Mouse (Mus musculus) stomach, embryonic 15.5 days (tissue): ENCODE results near the gene Supt20. TPM values are rescaled to one million over a fixed set of nuclear protein-coding genes. Genes with fewer than 3 reads are reported as not detected.

Experiments used
- ATAC-seq: fragments of 200-750 bp; cut with Nextera tagmentation; 2 replicates; pipeline ENCODE4 v1.8.0; 2017; ENCODE audit warnings: low read depth, moderate number of reproducible peaks, moderate TSS enrichment; ENCODE audit not compliant: insufficient read depth, low FRiP score
- H3K27ac ChIP-seq: fragments of 300-500 bp; sonication (generic); 2 replicates; pipeline ENCODE4 v1.5.1; 2015; ENCODE audit warnings: mild to moderate bottlenecking, inconsistent platforms
- H3K27me3 ChIP-seq: fragments of 300-500 bp; sonication (generic); replicated peaks from 2 replicates; pipeline ENCODE4 v1.6.1; 2015; ENCODE audit warnings: inconsistent platforms
- H3K36me3 ChIP-seq: fragments of 300-500 bp; sonication (generic); 2 replicates; pipeline ENCODE4 v1.6.1; 2015; ENCODE audit warnings: inconsistent platforms
- H3K4me1 ChIP-seq: fragments of 300-500 bp; sonication (generic); 2 replicates; pipeline ENCODE4 v1.6.1; 2015; ENCODE audit warnings: inconsistent platforms
- H3K4me2 ChIP-seq: fragments of 300-500 bp; sonication (generic); 2 replicates; pipeline ENCODE4 v1.6.1; 2015; ENCODE audit warnings: mild to moderate bottlenecking, inconsistent platforms
- H3K4me3 ChIP-seq: fragments of 300-500 bp; sonication (generic); replicated peaks from 2 replicates; pipeline ENCODE4 v1.5.1; 2015; ENCODE audit warnings: inconsistent platforms
- H3K9ac ChIP-seq: fragments of 300-500 bp; sonication (generic); 2 replicates; pipeline ENCODE4 v1.6.1; 2015; ENCODE audit warnings: inconsistent platforms
- H3K9me3 ChIP-seq: fragments of 300-500 bp; sonication (generic); 2 replicates; pipeline ENCODE4 v1.6.1; 2016; ENCODE audit warnings: inconsistent platforms
- WGBS: fragments of 180-500 bp; shearing (Covaris S2); methylation state at CpG from one replicate; pipeline ENCODE4 v1.1.7; 2015; 5-methylcytosine and 5-hydroxymethylcytosine counted together
- polyA plus RNA-seq: library from polyadenylated mRNA; unstranded; fragments of >200 nt; fragmentation: Nextera tagmentation; extraction: Ambion mirVana; gene quantifications from 2 replicates; pipeline ENCODE4 v1.2.1, GENCODE M21; 2015

The Supt20 gene
- polyA plus RNA-seq, 1 experiment from 2014 or later: 81.1 TPM

DNA sequence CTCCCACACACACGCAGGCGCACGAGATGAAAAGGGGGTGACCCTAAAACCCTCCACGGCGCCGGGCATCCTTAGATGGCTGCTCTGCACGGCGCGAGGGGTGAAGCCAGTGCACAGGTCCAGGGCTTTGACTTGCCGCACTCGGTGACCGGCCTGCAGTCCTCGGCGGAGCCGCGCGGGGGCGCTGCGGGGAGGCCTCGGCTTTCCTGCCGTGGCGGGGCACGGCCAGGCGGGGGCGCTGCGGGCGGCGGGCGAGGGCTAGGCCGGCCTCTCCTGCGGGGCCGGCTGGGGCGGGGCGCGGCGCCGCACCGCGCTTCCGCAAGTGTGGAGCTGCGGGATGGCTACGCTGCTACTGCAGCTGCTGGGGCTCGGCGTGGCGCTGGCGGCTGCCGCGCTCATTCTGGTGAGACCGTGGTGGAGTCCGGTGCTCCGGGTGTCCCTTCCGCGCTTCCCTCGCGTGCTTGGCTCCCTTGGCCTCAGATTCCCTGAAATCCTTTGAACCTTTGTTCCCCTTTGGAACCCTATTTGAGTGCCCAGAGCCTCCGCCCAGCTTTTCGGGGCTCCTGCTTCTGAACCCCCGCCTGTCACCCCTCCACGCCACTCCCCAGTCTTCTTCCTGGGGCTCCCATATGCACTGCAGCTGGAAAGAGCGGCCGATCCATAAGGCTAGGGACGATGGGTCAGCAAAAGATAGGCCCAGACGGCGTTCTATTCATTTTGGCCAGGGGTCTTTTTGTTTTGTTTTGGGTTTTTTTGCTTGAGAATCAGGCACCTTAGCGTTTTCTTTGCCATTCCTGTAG is 42.8 kb downstream of the Supt20 start, which contains the start of the genes Exosc8 and Alg5:
TSS of gene Exosc8 (minus strand) at position 147 of the 800 bp plus-strand sequence.
TSS of gene Alg5 (plus strand) at position 293 of the 800 bp plus-strand sequence.
- H3K36me3 ChIP-seq: peaks cover 13% of the 10 kb centered on the region
- H3K4me3 ChIP-seq: peak within 1 kb of the TSS; percentile 72
- no peaks in the 10 kb centered on the region for H3K9me3 ChIP-seq
- peak within 1 kb of the TSS; percentile 94 for H3K9ac ChIP-seq
- H3K4me1 ChIP-seq: 0 out of 2 replicates have a peak, but pooled peaks cover 2% of the 10 kb centered on the region
- peak within 1 kb of the TSS; percentile 100 for H3K27ac ChIP-seq
- H3K4me2 ChIP-seq: peak within 1 kb of the TSS; percentile 73
- WGBS: 0% methylated on average over 47 of the region's 65 CpGs
- H3K27me3 ChIP-seq: no peaks in the 10 kb centered on the region
- peak; percentile 88 for ATAC-seq

GRCm38 (mm10) chr3:54736101-54736927 is 43.7 kb downstream of the Supt20 start:
- WGBS: 51% methylated on average over 18 of the region's 18 CpGs
- Histone ChIP-seq H3K9ac (peak overlapping the region; percentile 94), H3K36me3 (peaks cover 16% of the 10 kb centered on the region), H3K27me3 (no peaks in the 10 kb centered on the region), H3K4me1 (0 out of 2 replicates have a peak, but pooled peaks cover 2% of the 10 kb centered on the region), H3K27ac (peak overlapping the region; percentile 100), H3K4me3 (peak overlapping the region; percentile 72), H3K4me2 (peak overlapping the region; percentile 73), H3K9me3 (no peaks in the 10 kb centered on the region)
- no peak for ATAC-seq

GRCm38 (mm10) chr3:54737317-54737716 is 44.7 kb downstream of the Supt20 start:
- Histone ChIP-seq H3K27ac (no peak overlapping the region), H3K9ac (no peak overlapping the region), H3K4me2 (no peak overlapping the region), H3K4me1 (0 out of 2 replicates have a peak, but pooled peaks cover 2% of the 10 kb centered on the region), H3K27me3 (no peaks in the 10 kb centered on the region), H3K9me3 (no peaks in the 10 kb centered on the region), H3K4me3 (no peak overlapping the region), H3K36me3 (peaks cover 21% of the 10 kb centered on the region)
- WGBS: 91% methylated on average over 8 of the region's 8 CpGs
- ATAC-seq: no peak

DNA sequence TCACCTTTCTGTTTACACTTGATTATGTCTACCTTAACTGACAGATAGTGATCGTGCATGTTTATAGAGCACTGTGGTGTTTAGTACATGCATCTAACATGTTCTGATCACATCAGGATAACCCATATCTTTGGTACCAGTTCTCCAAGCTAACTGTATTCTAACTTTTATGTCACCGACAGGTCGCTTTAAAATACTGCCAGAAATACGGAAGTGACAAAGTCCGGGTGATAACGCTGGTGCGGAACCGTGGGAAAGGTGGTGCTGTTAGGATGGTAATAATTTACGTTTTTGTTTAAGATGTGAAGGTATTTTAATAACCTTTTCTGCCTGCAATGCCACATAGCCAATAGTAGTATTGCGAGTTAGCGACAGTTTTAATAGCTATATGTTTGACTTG is 49.4 kb downstream of the Supt20 start:
- Histone ChIP-seq H3K27ac (no peak overlapping the region), H3K36me3 (peaks cover 63% of the 10 kb centered on the region)
- WGBS: 95% methylated on average over 11 of the region's 11 CpGs

GRCm38 (mm10) chr3:54745799-54746198 is 53.2 kb downstream of the Supt20 start:
- Histone ChIP-seq H3K27ac (no peak overlapping the region), H3K36me3 (peaks cover 87% of the 10 kb centered on the region), H3K9ac (no peak overlapping the region), H3K27me3 (no peaks in the 10 kb centered on the region), H3K4me3 (no peak overlapping the region), H3K4me1 (no peaks in the 10 kb centered on the region), H3K4me2 (no peak overlapping the region), H3K9me3 (no peaks in the 10 kb centered on the region)
- WGBS: 60% methylated on average over 5 of the region's 5 CpGs
- ATAC-seq: no peak

More for the DNA sequence above, 49.4 kb downstream of the Supt20 start:
- Histone ChIP-seq H3K4me3 (no peak overlapping the region), H3K4me1 (no peaks in the 10 kb centered on the region), H3K9me3 (no peaks in the 10 kb centered on the region), H3K4me2 (no peak overlapping the region), H3K9ac (no peak overlapping the region), H3K27me3 (no peaks in the 10 kb centered on the region)
- no peak for ATAC-seq

DNA sequence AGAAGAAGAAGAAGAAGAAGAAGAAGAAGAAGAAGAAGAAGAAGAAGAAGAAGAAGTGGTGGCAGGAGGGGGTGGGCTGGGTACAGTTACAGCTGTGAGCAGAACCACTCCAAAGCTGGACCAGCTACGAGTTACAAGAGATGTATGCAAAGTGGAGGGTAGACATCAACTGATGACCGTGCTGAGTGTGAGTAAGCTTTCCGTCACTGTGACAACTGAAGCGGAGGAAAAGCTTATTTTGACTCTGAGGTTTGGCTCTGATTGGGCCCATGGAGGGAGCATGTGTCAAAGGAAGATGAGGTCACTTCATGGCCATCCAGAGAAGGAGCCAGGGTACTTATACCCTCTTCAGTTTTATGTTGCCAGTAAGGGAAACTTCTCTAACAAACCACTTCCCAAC is 60.8 kb downstream of the Supt20 start:
- no peaks in the 10 kb centered on the region for H3K9me3 ChIP-seq
- H3K27ac ChIP-seq: no peak overlapping the region
- no peak overlapping the region for H3K9ac ChIP-seq
- H3K4me2 ChIP-seq: no peak overlapping the region
- peaks cover 27% of the 10 kb centered on the region for H3K36me3 ChIP-seq
- no peak for ATAC-seq
- H3K4me1 ChIP-seq: 0 out of 2 replicates have a peak, but pooled peaks cover 3% of the 10 kb centered on the region
- H3K4me3 ChIP-seq: no peak overlapping the region
- 68% methylated on average over 4 of the region's 4 CpGs for WGBS
- no peaks in the 10 kb centered on the region for H3K27me3 ChIP-seq

DNA sequence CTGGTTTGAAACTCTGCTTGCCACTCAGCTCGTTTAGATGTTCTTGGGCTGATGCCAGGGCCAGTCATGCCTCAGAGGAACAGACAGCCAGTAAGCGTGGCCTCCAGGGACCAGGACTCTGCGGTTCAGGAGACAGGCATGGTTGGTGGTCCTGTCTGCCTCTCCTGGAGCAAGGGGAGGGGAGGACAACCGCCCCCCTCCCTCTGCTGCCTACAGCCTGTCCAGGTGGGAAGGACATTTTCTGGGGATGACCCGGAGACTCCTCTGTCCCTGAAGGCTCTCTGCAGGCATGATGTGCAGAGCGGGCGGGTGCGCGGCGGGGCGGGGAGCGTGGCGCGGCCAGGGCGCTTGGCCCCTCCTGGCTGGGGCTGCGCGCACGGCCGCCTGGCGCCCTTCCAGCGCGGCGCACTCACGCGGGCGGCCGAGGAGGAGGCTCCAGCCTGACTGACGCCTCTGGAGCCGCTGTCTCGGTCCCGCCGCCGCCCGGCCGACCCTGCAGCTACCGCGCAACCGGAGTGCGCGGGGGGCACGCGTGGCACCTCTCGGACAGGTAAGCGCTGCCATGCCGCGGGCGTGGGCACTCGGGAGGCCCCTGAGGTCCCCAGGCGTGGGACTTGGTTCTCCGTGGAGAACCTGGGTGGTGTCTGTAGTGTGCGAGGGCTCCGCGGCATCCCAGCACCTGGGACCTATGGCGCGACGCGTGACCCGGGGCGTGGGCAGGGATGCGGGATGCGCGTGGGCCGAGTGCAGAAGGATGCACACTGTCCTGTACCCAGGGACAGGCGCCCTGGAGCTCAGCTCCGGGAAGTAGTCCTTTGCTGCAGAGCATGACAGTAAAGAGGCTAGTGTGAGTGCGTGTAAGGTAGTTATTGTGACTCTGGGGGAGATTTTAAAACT is 62.8 kb downstream of the Supt20 start, which contains the start of gene Smad9:
TSS of gene Smad9 (plus strand) at position 438 of the 897 bp plus-strand sequence.
- Histone ChIP-seq H3K4me2 (peak within 1 kb of the TSS; percentile 98), H3K9ac (peak within 1 kb of the TSS; percentile 69)

GRCm38 (mm10) chr3:54756058-54756457 is 63.5 kb downstream of the Supt20 start:
- peak overlapping the region; percentile 69 for H3K4me3 ChIP-seq
- no peaks in the 10 kb centered on the region for H3K27me3 ChIP-seq
- 0 out of 2 replicates have a peak, but pooled peaks cover 3% of the 10 kb centered on the region for H3K4me1 ChIP-seq
- peak overlapping the region; percentile 69; the same call in 1 of the 2 replicates for H3K9ac ChIP-seq
- ATAC-seq: no peak; the same call in 1 of the 2 replicates
- no peaks in the 10 kb centered on the region for H3K9me3 ChIP-seq
- WGBS: 2% methylated on average over 11 of the region's 11 CpGs
- peak overlapping the region; percentile 98 for H3K4me2 ChIP-seq
- H3K36me3 ChIP-seq: peaks cover 6% of the 10 kb centered on the region; the same call in 1 of the 2 replicates
- H3K27ac ChIP-seq: peak overlapping the region; percentile 71; the same call in 1 of the 2 replicates

More for the DNA sequence above, 62.8 kb downstream of the Supt20 start, which contains the start of gene Smad9:
- peaks cover 10% of the 10 kb centered on the region for H3K36me3 ChIP-seq
- H3K27me3 ChIP-seq: no peaks in the 10 kb centered on the region
- WGBS: under 1% methylated on average over 63 of the region's 66 CpGs
- peak within 1 kb of the TSS; percentile 71 for H3K27ac ChIP-seq
- peak; percentile 82 for ATAC-seq
- 0 out of 2 replicates have a peak, but pooled peaks cover 3% of the 10 kb centered on the region for H3K4me1 ChIP-seq
- H3K4me3 ChIP-seq: peak within 1 kb of the TSS; percentile 69
- no peaks in the 10 kb centered on the region for H3K9me3 ChIP-seq

DNA sequence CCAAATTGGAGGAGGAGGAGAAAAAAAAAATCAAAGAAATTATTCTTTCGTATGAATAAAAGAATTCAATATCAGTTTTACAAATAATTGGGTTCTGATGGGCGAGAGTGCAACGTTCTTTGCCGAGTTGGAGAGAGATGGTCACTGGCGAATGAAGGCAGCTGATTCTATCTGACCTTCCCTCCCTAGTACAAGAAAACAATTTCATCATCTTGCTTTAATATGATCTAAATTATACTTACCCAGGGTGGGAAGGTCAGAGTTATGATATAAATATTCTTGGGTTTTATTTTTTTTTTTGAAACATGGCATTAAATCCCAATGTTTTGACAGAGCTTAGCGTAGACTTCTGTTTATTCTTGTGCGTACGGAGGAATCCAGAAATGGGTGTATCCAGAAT is 64.8 kb downstream of the Supt20 start:
- 59% methylated on average over 8 of the region's 8 CpGs for WGBS
- Histone ChIP-seq H3K9ac (no peak overlapping the region), H3K4me2 (no peak overlapping the region), H3K36me3 (no peaks in the 10 kb centered on the region), H3K4me1 (0 out of 2 replicates have a peak, but pooled peaks cover 3% of the 10 kb centered on the region), H3K27me3 (no peaks in the 10 kb centered on the region), H3K9me3 (no peaks in the 10 kb centered on the region), H3K4me3 (no peak overlapping the region), H3K27ac (no peak overlapping the region)
- ATAC-seq: no peak

- no peak overlapping the region for H3K27ac ChIP-seq
- H3K9me3 ChIP-seq: no peaks in the 10 kb centered on the region
- no peak overlapping the region for H3K4me2 ChIP-seq
- no peak overlapping the region for H3K4me3 ChIP-seq
- no peaks in the 10 kb centered on the region for H3K27me3 ChIP-seq
- no peak overlapping the region for H3K9ac ChIP-seq
- no peak for ATAC-seq
- 55% methylated on average over 9 of the region's 9 CpGs for WGBS
- peaks cover 8% of the 10 kb centered on the region; the same call in 1 of the 2 replicates for H3K4me1 ChIP-seq
- H3K36me3 ChIP-seq: no peaks in the 10 kb centered on the region
Measured at GRCm38 (mm10) chr3:54759211-54759610, 66.6 kb downstream of the Supt20 start.
